Mouse (Mus musculus) Muller cell, postnatal 12 days (primary cell): ENCODE data around the gene Tbc1d2.
"Not testable (repeated sequence)": the region's sequence is repeated elsewhere in the genome, so short reads cannot be mapped to it uniquely, and the experiment has no call there.

Experiments
- DNase-seq: peaks from one replicate; pipeline ENCODE4 v3.0.0-alpha.2; 2015; ENCODE audit errors: inconsistent ontology term

Tbc1d2 gene

GRCm38 (mm10) chr4:46601844-46602423, 48.1 kb downstream of the Tbc1d2 start, which contains the start of gene Coro2a:
Gene Coro2a, minus strand, starts transcription at chr4:46602202.
- peak; percentile 84 for DNase-seq

GRCm38 (mm10) chr4:46601258-46601843, 48.7 kb downstream of the Tbc1d2 start:
- no peak for DNase-seq

- DNase-seq, result no peak
These were observed 49.3 kb downstream of the Tbc1d2 start for GRCm38 (mm10) chr4:46600473-46601257.

GRCm38 (mm10) chr4:46599609-46600008, 50.4 kb downstream of the Tbc1d2 start:
- DNase-seq, result not testable (repeated sequence)

- DNase-seq, result no peak
These were observed 51.0 kb downstream of the Tbc1d2 start for GRCm38 (mm10) chr4:46598981-46599380.

- no peak for DNase-seq
These were observed 51.9 kb downstream of the Tbc1d2 start for GRCm38 (mm10) chr4:46598111-46598510.

- no peak for DNase-seq
These were observed 52.6 kb downstream of the Tbc1d2 start for GRCm38 (mm10) chr4:46597286-46597961.

- no peak for DNase-seq
These were observed 53.6 kb downstream of the Tbc1d2 start for GRCm38 (mm10) chr4:46596398-46596797.

- no peak for DNase-seq
These were observed 55.9 kb downstream of the Tbc1d2 start for GRCm38 (mm10) chr4:46594131-46594530.

- DNase-seq, result no peak
These were observed 56.5 kb downstream of the Tbc1d2 start for GRCm38 (mm10) chr4:46593472-46593871.

GRCm38 (mm10) chr4:46591833-46592520, 58.0 kb downstream of the Tbc1d2 start:
- DNase-seq, result peak; percentile 60

- DNase-seq, result no peak
These were observed 59.2 kb downstream of the Tbc1d2 start for GRCm38 (mm10) chr4:46590810-46591209.

GRCm38 (mm10) chr4:46589946-46590684, 59.9 kb downstream of the Tbc1d2 start:
- DNase-seq, result no peak

GRCm38 (mm10) chr4:46589151-46589550, 60.9 kb downstream of the Tbc1d2 start:
- no peak for DNase-seq

- no peak for DNase-seq
These were observed 63.5 kb downstream of the Tbc1d2 start for GRCm38 (mm10) chr4:46586473-46586872.

- DNase-seq, result no peak
These were observed 64.2 kb downstream of the Tbc1d2 start for GRCm38 (mm10) chr4:46585811-46586190.

GRCm38 (mm10) chr4:46585041-46585810, 64.8 kb downstream of the Tbc1d2 start:
- DNase-seq, result no peak

- not testable (repeated sequence) for DNase-seq
These were observed 65.5 kb downstream of the Tbc1d2 start for GRCm38 (mm10) chr4:46584536-46584935.

- DNase-seq, result not testable (repeated sequence)
These were observed 65.9 kb downstream of the Tbc1d2 start for GRCm38 (mm10) chr4:46584084-46584483.

- not testable (repeated sequence) for DNase-seq
These were observed 68.0 kb downstream of the Tbc1d2 start for GRCm38 (mm10) chr4:46582024-46582423.
